Mouse (Mus musculus): ENCODE results near the gene Csad.
"Not testable (repeated sequence)": the region's sequence is repeated elsewhere in the genome, so short reads cannot be mapped to it uniquely, and the experiment has no call there.

The Csad gene

DNA sequence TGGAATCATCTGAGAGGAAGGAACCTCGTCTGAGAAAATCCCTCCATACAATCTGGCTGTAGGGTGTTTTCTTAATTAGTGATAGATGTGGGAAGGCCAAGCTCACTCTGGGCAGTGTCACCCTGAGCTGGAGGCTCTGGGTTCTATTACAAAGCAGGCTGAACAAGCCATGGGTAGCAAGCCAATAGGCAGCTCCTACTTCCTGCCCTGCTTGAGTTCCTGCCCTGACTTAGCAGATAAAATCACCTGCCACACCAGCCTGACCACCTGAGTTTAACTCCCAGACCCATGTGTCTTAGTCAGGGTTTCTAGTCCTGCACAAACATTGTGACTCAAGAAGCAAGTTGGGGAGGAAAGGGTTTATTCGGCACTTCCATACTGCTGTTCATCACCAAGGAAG lies 35.5 kb downstream of the Csad start:
- in situ Hi-C loops (cut with MboI, MseI): no loop called here

DNA sequence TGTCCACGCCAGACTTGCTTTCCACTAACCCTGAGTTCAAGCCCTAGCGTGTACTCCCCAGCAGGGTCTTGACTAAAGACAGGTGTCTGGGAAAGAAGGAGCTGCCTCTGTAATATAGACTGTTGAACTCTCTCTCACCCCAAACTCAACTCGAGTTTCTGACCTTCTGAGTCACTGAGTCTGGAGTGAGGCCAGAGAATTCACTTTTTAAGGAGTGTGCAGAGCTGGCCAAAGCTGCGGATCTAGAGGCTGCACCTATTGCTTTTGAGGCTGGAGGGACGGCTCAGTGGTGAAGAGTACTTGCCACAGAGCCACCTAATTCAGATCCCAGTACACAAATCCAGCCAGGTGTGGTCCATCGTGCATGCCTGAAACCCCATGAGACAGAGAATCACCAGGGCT lies 36.9 kb downstream of the Csad start:
- in situ Hi-C loops (cut with MboI, MseI): no loop called here

DNA sequence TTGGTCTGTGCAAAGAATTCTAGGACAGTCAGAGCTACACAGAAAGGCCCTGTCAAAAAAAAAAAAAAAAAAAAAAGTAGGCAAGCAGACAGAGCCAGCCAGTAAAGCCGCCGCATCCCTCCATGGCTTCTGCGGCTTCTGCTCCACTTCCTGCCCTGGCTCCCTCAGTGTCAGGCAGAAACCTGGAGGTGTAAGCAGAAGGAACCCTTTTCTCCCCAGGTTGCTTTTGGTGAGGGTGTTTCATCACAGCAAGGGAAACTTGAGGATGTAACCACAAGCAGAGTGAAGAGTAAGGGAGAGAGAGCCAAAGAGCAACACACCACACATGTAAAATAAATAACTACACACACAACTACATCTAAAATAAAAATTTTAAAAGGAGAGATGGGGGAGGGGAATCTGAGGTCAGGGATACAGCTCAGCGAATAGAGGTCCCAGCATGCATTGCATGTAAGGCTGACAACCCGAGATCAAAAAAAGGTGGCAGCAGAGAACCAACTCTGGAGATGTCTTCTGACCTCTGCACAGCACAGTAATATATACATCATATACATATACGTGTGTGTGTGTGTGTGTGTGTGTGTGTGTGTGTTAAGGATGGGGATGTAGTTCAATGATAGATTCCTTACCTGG lies 38.9 kb downstream of the Csad start:
- in situ Hi-C loops (cut with MboI, MseI): no loop called here

DNA sequence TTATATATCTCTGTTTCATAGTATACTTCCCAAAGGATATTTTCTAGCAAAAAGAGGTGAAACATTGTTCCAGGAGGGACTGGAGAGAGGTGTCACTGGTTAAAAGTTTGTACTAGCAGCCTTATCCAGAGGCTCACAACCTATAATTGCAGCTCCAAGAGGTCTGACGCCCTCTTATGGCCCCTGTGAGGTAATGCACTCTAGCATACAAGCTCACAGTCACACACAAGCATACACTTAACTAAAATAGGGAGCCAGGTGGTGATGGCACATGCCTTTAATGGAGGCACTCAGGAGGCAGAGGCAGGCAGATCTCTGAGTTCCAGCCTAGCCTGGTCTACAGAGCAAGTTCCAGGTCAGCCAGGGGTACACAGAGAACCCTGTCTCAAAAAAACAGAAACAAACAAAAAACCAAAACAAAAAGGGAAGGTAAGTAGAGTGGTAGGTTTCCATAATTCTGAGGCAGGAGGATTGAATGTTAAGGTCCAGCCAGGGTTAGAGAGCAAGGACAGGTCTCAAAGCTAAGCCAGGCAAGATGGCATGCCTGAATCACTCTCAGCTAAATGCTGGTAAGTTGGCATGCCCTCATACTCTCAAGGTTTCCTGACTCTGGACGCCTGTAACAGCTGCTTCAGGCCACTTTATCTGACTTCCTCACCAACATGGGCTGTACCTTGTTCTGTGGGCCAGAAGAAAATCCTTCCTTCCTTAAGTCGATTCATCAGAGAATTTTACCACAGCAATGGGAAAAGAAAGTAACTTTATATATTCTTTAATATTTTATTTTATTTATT lies 40.4 kb downstream of the Csad start:
- in situ Hi-C loops (cut with MboI, MseI): no loop called here

DNA sequence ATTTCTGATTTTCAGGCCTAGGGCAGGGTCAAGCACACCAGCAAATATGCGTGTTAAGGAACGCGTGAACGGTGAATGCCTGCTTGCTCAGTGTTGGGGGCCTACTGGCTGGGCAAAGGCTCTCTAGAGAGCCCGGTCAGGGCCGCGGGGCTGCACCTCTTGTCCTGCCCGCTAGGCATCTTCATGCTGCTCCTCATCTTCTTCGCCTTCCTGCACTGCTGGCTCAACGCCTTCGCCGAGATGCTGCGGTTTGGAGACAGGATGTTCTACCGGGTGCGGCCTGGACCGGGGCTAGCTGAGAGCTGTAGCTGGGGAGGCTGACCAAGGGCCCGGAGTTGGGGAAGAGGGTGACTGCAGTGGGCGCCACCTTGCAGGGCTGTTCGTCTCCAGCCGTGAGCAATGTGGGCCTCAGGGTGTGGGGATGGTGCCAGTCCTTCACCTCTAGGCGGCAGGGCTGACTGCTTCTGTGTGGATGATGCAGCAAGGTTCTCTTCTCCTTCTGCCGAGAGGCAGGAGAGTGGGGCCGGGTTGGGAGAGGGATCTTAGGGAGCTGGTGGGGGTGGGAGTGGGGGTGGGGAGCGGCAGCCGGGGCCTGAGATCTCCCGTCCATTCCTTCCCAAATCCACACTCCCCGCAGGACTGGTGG lies 44.0 kb downstream of the Csad start:
- in situ Hi-C loops (cut with MboI, MseI): no loop called here

DNA sequence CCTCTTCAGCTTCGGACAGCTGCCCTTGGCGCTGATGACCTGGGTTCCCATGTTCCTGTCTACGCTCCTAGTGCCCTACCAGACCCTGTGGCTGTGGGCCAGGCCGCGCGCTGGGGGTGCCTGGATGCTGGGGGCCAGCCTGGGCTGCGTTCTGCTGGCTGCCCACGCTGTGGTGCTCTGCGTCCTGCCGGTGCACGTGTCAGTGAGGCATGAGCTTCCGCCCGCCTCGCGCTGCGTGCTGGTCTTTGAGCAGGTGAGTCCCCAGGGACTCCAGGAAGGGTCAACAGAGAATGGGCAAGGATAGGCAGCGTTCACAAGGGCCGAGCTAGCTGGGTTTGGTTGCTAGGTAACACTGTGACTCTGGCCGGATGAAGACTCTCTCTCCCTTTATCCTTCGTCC lies 47.7 kb downstream of the Csad start:
- in situ Hi-C loops (cut with MboI, MseI): no loop called here

DNA sequence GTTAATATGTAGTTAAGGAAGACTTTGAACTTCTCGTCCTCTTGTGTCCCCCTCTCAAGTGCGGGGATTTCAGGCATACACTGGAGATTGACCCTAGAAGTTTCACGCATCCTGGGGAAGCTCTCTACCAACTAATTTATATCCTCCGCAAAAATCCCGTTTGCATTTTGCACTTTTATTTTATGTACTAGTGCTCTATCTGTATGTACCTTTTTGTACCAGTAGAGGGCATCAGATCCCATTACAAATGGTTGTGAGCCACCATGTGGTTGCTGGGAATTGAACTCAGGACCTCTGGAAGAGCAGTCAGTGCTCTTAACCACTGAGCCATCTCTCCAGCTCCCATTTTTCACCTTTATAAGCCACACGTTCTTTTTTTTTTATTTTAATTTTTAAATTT lies 49.5 kb downstream of the Csad start:
- in situ Hi-C loops (cut with MboI, MseI): not testable (repeated sequence)

DNA sequence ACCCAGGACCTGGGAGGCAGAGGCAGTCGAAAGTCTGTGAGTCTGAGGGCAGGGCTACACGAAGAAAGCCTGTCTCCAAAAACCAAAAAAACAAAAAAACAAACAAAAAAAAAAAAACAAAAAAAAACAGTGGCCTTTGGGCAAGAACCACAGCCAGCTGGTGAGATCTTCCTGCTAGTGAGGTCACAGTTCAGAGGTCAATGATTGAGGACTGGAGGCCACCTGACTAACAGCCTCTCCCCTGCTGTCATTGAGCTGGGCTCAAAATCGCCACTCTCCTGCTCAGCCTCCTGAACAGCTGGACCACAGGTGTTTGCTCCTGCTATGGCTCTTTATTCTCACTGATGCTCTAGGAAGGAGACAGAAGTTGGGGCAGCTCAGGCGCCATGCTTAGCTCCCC lies 51.9 kb downstream of the Csad start:
- in situ Hi-C loops (cut with MboI, MseI): no loop called here

DNA sequence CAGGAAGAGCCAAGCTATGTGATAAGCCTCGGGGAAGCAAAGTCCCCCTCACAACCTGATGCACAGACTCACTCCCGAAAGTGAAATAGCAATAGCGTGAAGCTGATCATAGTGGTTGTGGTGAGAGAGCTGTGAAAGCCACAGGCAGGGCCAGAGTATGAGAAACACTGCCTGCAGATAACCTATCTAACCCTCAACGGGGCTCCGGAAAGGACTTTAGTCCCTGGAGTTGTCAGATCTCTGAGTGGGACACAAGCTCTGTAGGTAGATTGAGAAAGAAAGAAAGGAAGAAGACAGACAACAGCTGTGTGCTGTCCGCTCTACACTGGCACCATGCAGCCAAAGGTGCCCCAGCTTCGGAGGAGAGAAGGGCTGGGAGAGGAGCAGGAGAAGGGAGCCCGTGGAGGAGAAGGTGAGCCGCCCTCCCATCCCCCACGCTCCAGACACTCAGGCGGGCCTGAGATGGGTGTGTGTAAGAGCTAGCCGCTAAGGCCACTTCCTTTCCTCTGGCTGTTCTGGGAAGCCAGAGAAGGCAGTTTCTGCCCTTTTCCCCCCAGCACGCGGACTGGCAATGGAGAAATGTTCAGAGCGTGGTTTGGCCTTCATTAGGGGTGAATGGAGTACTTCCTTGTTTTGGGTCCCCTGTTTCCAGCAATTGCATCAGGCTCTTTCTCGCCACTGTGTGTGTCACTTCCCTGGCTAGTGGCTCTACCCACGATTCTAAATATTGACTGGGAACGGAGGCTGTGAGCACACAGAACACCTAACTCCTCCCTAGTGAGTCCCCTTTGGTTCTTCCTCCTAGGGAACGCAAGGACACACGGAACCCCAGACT lies 54.0 kb downstream of the Csad start, which contains the start of gene Soat2:
Gene Soat2 (plus strand): TSS at position 226 of the 835 bp plus-strand sequence.
- in situ Hi-C loops (cut with MboI, MseI): no loop called here

DNA sequence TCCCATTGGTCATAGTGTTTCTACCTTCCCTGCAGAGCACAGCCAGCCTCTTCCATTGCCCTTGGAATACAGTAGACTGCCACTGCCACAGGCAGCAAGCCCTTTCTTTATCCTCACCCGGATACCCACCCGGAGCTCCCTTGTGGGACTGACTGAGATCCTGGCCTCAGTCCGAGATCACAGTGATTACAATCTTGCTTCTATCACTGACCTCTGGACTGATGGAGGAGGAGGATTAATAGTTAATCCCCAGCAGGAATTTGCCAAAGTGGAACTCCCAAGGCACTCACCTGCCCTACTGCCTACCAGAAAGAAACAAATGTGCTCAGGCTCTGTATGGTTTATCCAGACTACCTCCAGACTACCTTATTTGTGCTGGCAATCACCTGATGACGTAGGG lies 55.0 kb downstream of the Csad start:
- in situ Hi-C loops (cut with MboI, MseI): no loop called here

DNA sequence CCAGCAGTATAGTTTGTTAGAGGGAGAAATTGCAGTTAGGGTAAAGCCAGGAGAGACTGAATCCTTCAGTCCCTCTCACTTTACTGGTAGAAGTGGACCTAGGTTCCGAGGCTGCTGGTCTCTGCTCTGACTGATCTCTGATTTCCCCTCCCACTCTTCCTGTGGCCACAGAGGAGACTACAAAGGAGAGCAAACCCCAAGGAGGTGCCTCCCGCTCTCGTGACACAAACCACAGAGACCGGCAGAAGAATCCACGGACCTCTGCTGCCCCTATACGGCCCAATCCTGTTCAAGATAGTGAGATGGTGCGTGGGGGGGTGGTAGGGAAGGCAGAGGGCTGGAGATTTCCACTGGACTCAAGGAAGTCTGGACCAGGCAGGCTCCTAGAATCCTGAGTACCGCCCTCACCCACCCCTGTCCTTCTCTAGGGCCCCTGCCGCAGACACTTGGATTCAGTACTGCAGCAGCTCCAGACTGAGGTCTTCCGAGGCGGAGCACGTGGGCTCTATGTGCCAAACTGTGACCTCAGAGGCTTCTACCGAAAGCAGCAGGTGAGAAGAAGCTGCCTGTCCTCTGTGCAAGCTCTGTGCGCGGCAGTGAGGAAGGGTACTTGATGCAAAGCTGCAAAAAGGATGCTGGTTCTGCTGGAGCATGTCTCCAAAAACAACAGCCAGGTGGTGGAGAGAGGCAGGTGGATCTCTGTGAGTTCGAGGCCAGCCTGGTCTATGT lies 56.7 kb downstream of the Csad start:
- in situ Hi-C loops (cut with MboI, MseI): no loop called here

DNA sequence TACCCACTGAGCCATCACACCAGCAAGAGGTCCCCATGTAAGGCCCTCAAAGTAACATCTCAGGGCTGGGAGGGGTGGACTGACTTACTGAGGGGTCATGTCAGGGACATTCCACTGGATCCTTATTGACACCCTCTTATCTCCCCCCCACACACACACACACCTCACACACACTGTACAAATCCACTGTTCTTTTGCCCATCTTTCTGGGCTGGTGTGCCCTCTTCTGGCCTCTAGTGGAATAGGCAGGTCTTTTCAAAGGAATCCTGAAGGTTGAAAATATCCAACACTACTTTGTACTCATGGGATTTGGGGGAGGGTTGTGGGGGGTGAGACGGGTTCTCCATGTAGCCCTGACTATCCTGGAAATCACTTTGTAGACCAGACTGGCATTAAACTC lies 57.6 kb downstream of the Csad start:
- in situ Hi-C loops (cut with MboI, MseI): no loop called here

DNA sequence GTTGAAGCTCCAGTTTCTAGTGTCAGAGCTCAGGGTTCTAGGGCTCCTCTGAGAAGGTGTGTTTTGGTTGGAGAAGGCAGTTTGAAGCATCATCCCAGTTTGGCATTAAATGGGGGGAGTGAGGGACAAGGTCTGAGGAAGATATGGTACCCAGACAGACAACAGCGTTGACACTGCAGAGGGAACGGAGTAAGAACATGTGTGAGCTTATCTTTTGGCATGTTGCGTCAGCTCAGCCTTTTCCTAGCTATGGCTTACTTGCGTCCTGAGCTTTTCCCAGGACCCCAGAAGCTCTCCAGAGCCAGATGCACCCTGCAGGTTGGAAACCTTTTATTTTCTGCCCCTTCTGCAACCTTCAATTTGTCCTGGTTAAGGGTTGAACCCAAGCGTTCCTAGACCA lies 58.4 kb downstream of the Csad start:
- in situ Hi-C loops (cut with MboI, MseI): no loop called here

DNA sequence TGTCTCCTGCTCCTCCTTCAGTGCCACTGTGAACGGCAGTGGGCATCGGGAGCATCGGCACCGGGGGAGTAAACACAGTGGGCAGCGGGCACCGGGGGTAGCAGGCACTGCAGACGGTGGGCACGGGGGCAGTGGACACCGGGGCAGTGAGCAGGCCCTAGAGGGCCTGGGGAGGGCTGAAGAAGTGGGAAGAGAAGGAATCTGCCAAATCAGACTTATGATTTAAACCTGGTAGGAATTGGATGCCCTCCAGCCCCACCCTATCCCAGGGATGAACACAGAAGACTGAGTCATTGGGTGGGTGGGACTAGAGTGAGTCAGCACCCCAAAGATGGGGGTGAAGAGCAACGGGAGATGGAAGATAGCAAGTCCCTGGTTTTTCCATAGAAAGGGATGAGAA lies 59.2 kb downstream of the Csad start:
- in situ Hi-C loops (cut with MboI, MseI): no loop called here

DNA sequence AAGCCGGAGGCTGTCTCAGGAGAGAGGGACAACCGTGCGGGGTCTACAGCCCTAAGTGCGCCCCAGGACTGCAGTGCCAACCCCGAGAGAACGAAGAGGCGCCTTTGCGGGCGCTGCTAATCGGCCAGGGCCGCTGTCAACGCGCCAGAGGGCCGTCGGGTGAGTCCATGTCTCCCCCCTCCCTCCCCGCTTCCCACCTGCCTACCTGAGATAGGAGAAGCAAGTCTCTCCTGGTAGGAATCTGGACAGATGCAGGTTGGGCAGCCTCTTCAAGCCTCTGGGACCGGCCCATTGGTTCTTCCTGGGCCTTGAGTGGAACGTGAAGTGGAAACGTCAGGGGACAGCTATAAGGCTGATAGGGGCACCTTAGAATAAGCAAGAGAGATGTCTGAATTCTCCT lies 59.8 kb downstream of the Csad start:
- in situ Hi-C loops (cut with MboI, MseI): no loop called here

DNA sequence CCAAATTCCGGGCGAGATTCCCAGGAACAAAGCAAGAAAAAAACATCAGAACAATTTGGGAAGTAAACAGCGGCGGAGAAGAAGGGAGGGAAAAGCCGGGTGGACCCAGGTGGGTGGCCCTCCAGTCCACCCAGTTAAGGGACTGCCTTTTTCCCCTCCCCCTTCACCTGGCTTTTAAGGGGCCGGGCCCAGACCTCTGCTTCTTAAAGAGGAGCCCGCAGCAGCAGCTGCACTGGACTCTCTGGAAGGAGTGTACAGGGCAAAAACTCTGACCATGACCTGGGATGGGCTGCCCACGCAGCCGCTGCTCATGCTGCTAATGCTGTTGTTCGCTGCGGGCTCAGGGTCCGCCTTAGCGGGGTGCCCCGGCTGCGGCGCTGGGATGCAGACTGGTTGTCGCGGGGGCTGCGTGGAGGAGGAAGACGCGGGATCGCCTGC lies 60.2 kb downstream of the Csad start, which contains the start of gene Igfbp6:
Gene Igfbp6 (plus strand): TSS at position 89 of the 438 bp plus-strand sequence.
- in situ Hi-C loops (cut with MboI, MseI): no loop called here

DNA sequence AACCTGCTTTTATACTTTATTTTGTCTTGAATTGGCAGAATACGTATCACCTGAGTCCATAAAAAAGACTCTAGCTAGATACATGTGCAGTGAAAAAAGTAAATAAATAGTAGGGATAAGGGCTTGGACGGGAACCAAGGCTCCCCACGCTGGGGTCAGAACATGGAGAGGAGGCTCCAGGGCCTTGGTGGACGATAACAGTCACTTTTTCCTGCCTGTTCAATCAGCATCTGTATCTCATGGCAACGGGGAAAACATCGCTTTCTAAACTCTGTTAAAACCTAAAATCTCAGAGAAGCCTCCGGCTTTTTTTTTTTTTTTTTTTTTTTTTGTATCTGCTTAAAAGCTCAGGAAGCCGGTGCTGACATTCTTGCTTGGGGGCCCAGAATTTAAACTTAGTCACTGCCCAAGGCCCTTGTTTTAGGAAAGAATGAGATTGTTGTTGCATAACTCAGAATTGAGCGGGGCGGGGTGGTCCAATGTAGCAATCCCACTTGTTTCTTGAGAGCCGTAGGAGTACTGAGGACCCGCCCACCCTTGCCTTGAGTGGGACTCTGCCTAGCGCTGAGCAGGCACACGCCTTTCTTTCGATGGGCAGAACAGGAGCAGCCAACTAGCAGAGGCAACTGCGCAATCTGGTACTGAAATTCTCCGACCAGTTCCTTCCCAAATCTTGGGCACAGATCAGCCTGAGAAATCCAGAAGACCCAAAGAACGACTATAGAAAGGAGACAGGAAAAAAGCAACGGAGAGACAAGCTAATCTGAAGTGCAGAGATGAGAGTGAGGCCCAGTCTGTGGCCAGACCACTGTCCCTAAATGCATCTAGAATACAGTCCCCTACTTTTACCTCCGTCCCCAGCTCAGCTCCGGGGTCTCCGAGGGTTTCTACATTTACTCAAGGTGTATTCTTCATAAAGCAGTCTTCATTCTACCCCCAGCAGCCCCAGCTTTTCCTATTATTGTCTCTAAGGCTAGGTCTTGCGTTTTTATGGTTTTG lies 61.3 kb downstream of the Csad start:
- in situ Hi-C loops (cut with MboI, MseI): no loop called here

DNA sequence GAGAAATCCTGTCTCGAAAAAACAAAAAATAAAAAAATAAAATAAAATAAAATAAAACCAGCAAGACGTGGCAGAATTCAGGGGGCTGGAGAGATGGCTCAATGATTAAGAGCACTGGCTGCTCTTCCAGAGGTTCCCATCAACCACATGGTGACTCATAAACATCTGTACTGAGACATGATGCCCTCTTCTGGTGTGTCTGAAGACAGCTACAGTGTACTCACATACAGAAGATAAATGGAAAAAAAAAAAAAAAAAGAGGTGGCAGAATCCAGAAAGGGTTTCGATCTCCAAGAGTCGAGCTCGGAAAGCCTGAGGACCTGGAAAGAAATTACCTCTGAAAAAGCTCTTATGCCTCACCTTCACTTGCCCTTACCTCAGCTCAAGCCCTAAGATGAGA lies 63.4 kb downstream of the Csad start:
- in situ Hi-C loops (cut with MboI, MseI): no loop called here

DNA sequence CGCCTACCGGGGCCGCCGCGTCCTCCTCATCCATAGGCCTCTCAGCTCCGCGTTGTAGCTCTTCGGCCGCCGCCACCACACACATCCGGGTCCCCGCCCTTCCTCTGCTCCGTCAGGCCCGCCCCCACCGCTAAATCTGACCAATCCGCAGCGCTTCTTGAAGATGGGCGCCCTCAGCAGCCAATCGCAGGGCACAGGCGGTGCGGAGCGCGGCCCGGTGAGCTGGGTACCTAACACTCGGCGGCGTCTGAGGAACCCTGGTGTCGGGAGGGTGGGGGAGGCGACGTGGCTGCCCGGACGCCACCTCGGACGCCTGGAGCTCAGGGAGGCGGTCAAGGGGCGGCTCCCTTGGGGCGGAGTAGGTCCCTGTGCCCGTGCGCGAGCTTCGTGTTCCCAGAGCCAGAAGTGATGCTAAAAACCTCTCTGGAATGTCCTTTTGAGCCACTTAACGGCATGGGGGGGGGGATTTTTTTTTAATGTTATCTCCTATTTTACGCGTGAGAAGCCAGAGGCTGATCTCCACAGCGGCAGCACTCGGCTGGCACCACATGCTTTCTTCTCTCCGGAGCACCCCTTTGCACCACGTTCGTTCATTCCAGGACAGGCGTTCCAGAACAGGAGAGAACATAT lies 68.3 kb downstream of the Csad start, which contains the start of gene Spryd3:
Gene Spryd3 (minus strand): TSS at position 106 of the 630 bp plus-strand sequence.
- in situ Hi-C loops (cut with MboI, MseI): no loop called here

Measured in T-helper 1 cell (primary cell).